Mouse (Mus musculus) gastrocnemius, postnatal 10 days (tissue): ENCODE results near the gene BC107364. TPM values are rescaled to one million over a fixed set of nuclear protein-coding genes. Genes with fewer than 3 reads are reported as not detected.
A peak's percentile ranks its signal among the peaks of the same experiment; 100 is the strongest.
"Not testable (repeated sequence)": the region's sequence is repeated elsewhere in the genome, so short reads cannot be mapped to it uniquely, and the experiment has no call there.

Source experiments
- DNase-seq: peaks from one replicate; pipeline ENCODE4 v3.0.0; 2021; ENCODE audit warnings: mixed read lengths
- long read RNA-seq, 2 experiments: library from polyadenylated mRNA; stranded (forward); transcript quantifications; one replicate each; pipeline ENCODE4 v2.0.0; 2021
- total RNA-seq, 2 experiments: library from RNA; stranded (reverse); gene quantifications; 2 replicates each; pipeline ENCODE4 v1.2.3; 2021

The BC107364 gene
- not detected for total RNA-seq
- long read RNA-seq, experiment 1, result 0 reads
- long read RNA-seq, experiment 2, result 0 reads

DNA sequence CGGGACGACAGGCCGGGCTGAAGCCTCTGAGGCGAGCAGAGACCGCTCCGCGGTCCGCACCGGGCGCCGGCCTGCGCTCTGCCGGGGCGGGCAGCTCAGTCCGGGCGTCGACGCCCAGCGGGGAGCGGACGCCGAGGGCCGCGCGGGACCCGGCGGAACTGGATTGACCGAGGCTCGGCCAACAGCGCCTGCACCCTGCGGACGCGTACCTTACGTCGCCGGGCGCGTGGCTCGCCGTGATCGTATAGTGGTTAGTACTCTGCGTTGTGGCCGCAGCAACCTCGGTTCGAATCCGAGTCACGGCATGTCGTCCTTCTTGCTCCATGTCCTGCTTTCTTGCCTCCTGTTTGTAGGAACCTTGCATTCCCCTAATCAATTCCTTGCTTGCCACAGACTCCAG lies at the start of gene BC107364:
Gene BC107364 (minus strand): TSS at position 45 of the 400 bp plus-strand sequence.
- DNase-seq, result not testable (repeated sequence)

DNA sequence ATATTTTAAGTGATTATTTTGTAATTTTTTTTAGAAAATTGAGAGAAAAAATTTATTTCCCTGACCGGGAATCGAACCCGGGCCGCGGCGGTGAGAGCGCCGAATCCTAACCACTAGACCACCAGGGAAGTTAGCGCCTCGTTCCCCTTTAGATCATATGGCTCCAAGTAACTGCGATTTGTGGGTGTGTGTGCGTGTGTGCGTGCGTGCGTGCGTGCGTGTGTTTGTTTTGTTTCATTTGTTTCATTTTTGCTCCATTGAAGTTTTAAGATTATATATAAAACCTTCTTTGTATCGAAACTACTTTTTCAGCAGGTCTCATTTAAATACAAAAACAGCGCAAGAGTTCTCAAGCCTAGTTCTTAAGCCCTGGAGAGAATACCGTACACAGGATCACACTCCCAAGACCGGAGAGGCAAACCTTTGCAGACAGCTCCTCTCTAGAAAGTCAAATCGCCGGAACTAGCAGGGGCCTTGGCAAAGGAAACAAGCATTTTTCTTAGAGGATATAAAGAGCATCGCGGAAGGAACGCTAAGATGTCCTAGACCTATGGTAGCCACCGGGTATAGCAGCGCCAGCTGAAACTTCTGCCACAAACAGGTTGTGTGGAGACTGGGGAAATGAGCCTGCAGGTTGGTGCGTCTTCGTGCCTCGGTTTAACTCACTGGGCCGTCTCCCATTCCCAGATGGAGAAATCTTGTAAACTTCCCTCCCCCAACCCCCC lies 49.4 kb upstream of the BC107364 start:
- DNase-seq, result peak; percentile 87

DNA sequence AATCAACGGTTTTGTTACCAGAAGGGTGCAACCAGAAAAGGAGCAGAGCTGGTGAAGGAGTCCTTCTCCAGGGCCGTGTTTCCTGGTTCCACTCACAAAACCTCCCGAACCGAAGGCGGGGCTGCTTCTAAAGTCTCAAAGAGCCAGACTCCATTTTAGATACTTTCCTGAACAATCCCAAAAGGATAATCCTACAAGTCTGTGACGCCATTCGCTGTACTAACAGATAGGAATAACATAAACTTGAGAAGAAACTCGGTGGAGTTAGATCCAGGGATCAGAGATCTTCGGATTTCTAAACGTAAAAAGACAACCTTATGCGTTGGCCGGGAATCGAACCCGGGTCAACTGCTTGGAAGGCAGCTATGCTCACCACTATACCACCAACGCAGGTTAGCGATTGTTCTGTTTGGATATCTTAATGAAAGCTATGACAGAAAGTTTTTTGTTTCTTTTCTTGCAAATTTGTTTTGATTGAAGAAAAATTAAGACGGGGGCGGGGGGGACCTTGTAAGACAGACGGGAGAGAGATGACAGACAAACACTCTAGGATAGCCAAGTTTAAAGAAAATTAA lies 48.7 kb upstream of the BC107364 start:
- peak; percentile 81 for DNase-seq

DNA sequence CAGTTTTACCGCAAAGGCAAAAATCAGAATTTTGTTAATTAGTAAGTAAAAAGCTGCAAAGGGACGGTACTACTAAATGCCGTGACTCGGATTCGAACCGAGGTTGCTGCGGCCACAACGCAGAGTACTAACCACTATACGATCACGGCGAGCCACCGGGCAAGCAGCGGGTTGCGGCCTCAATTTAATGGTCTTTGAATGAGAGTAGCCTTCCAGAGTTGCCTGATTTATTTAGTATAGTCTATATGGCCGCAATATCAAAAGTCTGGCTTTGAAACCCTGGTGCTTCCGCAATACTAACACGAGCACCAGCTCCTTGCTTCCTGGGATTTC lies 48.1 kb upstream of the BC107364 start:
- DNase-seq, result peak; percentile 89

- peak; percentile 69 for DNase-seq
Measured at GRCm38 (mm10) chr3:96499481-96500288, 47.6 kb upstream of the BC107364 start.

GRCm38 (mm10) chr3:96498476-96499245 lies 46.6 kb upstream of the BC107364 start:
- no peak for DNase-seq

DNA sequence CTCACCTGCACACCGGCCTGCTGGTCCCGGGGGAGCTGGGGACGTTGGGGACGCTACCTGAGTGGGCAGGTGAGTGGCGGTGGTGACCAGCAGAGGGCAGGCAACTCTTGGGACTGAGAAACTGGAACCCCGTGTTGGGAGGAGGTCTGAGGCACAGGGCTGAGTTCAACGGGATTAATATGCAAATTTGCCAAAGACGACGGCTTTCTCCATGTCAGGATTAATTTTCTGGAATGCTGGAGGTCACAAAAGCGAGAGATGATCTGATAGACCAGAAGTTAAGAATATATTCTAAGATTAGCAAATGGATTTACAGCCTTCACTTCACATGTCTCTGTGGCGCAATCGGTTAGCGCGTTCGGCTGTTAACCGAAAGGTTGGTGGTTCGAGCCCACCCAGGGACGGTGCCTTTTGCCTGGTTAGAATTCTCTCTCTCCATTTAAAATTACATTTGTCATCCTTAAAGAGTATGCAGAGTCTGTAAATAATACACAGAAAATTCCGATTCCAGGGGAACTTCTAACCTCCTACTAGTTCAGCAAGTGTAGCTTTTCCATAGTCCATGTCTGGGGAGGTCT lies 45.4 kb upstream of the BC107364 start:
- DNase-seq, result peak; percentile 59

GRCm38 (mm10) chr3:96496620-96497275 lies 44.6 kb upstream of the BC107364 start:
- DNase-seq, result not testable (repeated sequence)

DNA sequence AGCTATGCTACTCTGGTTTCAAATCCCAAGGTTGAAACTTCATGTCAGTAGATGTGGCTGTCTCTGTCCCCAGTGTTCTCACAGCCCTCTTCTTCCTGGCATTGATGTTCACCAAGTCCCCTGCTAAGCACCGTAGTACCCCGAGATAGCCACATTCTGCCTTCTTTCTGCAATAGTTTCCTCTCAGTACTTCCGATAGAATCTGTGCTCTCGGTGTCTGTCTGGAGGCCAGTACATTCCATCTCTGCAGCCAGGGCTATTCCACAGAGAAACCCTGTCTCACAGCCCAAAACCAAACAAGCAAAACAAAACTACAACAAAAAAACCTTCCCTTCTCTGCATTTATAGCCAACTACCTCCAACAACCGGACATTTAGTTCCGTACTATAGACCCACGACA lies 44.1 kb upstream of the BC107364 start:
- no peak for DNase-seq

DNA sequence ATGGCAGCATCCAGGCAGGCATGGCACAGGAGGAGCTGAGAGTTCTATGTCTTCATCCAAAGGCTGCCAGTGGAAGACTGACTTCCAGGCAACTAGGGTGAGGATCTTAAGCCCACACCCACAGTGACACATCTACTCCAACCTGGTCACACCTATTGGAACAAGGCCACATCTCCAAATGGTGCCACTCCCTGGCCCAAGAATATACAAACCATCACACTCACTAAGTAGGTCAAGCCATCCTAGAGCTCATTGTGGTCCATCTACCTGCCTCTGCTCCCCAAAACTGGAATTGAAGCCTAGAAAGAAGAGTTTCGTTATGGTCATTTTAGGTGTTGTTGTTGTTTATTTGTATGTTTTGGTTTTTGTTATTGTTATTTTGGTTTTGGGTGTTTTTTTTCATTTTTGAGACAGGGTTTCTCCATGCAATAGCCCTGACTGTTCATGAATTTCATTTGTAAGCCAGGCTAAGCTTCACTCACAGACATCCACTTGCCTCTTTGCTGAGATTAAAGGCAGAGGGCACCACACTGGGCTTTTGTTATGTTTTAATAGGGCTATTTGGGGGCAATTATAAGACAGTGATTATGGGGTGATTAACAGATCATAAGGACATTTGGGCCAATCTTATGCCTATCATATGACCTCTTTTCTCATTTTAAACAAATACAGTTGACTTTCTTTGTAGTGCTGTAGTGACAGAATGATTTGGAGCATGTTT lies 43.5 kb upstream of the BC107364 start:
- no peak for DNase-seq

- DNase-seq, result no peak
Measured at GRCm38 (mm10) chr3:96494912-96495311, 42.8 kb upstream of the BC107364 start.

GRCm38 (mm10) chr3:96494456-96494855 lies 42.4 kb upstream of the BC107364 start:
- DNase-seq, result not testable (repeated sequence)

DNA sequence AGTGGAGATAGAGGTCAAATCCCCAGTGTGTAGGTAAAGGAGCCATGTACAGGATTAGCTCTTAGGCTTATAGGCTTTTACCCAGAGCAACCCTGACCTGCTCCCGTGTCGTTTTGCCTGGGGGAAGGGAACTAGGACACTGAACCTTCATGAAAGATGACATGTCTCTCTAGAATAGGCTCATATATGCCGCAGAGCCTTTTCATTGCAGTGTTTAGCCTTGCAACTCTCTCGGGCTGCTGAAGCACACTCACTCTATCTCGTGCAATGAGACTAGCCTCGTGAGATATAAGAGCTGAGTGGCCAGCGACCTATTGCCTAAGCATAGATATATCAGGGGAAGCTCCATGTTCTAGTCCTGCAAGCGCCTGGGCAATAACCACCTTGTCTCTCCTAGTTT lies 37.5 kb upstream of the BC107364 start:
- not testable (repeated sequence) for DNase-seq

DNA sequence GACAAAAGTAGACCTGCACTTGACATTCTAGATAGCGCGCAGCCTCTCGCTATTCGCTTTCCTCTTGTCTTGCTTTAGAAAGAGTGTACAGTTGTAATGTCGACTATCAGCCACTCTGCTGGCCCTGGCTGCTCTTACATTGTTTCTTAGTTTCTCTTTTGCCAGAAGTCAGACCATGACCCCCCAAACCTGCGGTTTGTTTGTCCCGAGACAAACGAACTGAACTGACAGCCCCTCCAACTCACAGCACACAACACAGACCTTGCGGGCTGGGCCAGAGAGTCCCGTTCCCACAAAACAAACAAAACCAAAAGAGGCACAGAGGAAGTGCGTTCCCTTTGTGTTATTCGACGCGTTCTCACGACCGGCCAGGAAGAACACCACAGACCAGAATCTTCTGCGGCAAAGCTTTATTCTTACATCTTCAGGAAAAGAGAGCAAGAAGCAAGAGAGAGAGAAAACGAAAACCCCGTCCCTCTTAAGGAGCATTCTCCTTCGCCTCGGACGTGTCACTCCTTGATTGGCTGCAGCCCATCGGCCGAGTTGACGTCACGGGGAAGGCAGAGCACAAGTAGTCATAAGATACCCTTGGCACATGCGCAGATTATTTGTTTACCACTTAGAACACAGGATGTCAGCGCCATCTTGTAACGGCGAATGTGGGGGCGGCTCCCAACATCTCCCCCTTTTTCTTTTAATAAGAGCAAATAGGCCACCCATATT lies 37.0 kb upstream of the BC107364 start:
- not testable (repeated sequence) for DNase-seq

DNA sequence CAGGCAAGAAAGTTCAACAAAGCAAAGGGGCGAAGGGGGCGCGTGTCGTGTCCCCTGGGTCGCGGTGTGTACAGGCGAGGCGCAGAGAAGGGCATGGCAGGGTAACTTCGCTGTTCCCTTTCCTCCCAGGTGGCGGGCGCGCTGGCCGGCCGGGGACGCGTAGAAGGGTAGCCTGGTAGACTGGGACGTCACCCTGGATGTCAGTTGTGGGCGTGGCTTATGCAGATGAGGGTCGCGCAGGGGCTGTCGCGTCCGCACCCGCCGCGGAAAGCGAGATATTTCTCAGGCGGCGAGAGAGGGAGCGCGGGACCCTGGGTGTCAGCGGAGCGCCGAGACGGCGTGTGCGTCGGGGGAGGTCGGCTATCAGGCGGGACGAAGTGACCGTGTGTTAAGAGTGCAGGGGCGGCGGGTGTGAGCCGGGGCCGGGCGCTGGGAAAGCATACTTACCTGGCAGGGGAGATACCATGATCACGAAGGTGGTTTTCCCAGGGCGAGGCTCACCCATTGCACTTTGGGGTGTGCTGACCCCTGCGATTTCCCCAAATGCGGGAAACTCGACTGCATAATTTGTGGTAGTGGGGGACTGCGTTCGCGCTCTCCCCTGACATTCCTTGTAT lies 36.3 kb upstream of the BC107364 start:
- DNase-seq, result not testable (repeated sequence)

GRCm38 (mm10) chr3:96487596-96488289 lies 35.6 kb upstream of the BC107364 start:
- DNase-seq, result no peak

- DNase-seq, result not testable (repeated sequence)
Measured at GRCm38 (mm10) chr3:96486828-96487559, 34.9 kb upstream of the BC107364 start.
